Mouse (Mus musculus) adrenal gland, postnatal 10 days (tissue): ENCODE data around the gene Ptprcap. TPM values are rescaled to one million over a fixed set of nuclear protein-coding genes. Genes with fewer than 3 reads are reported as not detected.
A peak's percentile ranks its signal among the peaks of the same experiment; 100 is the strongest.

Experiments used
- DNase-seq: peaks from one replicate; pipeline ENCODE4 v3.0.0; 2021; ENCODE audit warnings: mixed read lengths
- total RNA-seq, 2 experiments: library from RNA; stranded (reverse); gene quantifications; 2 replicates each; pipeline ENCODE4 v1.2.3; 2021

Ptprcap gene
- total RNA-seq, 2 experiments from 2014 or later = 11.5 to 14.0 TPM

GRCm38 (mm10) chr19:4166678-4167476 is 13.5 kb downstream of the Ptprcap start:
- DNase-seq = peak; percentile 33

GRCm38 (mm10) chr19:4169378-4169784 is 16.0 kb downstream of the Ptprcap start:
- peak; percentile 100 for DNase-seq

- DNase-seq = no peak
Observed at GRCm38 (mm10) chr19:4169810-4170209, 16.4 kb downstream of the Ptprcap start.

DNA sequence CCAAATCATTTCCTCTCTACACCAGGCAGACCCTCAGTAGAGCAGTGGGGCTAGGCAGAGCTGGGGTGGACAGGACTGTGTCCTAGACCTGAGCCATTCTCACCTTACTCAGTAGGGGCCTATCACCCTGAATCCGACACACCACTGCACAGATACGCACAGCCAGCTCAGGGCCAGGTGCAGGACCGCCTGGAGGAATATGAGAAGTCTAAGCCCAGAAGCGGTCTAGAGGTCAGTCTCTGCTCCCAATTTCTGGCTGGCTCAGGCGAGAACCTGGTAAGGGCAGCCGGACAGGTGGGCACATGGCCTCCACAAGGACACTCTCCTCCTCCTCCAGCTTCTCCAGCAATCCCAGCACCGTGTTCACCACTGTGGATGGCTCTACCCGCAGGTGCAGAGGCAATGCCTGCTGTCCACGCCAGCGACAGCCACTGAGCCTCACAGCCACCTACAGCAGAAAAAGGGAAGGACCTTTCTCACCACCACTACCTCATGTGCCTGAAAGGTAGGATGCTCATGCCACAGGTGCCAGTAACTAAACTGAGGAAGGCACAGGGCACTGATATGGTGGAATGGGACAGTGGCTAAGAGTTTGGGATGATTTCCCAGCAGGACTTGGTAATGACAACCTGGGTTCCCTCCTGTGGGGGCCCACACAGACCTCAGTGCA is 17.5 kb downstream of the Ptprcap start:
- DNase-seq = no peak

DNA sequence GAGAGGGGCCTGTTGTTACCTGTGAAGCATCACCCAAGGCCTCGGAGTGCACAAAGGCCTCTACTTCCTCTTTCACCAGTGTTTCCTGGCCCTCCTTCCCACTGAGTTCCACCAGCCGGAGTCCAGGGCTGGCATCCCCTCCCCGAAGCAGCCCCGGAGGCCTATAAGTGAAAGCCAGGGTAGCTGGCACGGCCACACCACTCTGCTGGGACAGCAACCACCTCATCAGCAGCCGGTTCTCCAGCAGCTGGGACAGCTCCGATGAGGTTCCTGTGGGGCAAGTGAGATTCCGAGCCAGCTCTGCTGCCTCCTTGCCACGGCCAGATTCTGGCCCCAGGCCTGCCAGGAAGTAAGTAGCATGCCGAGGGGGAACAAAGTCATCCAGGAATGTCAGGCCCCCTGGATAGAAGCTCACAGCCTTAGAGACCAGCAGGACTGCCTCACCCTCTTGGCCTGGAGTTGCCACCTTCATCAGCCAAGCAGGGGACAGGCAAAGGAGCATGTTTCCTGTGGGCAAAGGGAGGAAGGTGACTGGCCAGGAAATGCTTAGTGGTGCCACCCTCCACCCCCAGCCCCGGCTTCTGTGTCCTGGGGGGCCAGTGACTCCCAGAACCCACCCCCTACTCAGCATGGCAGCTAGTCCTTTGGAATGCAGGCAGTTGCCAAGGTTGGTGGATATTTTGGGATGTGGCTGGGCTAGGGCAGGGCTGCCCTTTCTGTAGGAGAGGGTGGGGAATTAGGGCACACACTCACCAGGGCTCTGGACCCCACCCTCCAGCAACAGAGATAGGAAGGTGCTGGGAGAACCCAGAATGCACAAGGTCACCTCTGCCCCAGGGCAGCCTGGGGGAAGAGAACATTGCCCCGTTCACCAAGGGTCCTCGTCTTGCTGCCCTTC is 18.2 kb downstream of the Ptprcap start:
- no peak for DNase-seq

GRCm38 (mm10) chr19:4172925-4173324 is 19.5 kb downstream of the Ptprcap start:
- no peak for DNase-seq

DNA sequence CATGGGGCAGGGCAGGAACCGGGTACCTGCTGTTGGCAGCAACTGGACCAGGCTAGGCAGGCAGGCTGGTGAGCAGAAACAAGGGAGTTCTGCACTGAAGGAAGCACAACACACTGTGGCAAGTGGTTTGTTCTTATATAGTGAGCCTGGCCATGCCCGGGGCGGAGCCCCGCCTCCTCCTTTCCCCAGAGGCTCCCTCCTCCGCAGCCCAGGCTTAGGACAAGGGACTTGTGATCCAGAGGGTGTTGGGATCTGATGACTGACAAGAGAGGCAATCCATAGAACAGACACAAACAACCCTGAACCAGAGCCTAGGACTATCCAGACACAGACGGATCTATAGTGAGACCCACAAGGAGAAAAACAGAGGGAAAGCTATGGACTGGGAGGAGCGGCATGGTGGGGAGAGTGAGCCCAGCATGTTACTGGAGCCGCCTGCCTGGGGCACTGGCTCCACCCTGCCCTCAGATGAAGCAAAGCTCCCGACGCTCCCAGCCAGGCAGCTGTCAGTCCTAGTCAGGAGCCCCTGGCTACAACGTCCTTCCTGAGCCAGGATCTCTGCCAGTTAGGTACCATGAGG is 22.1 kb downstream of the Ptprcap start, which contains the start of gene Carns1:
Carns1 (minus strand) TSS at position 112 of the 580 bp plus-strand sequence.
- DNase-seq = peak; percentile 65

DNA sequence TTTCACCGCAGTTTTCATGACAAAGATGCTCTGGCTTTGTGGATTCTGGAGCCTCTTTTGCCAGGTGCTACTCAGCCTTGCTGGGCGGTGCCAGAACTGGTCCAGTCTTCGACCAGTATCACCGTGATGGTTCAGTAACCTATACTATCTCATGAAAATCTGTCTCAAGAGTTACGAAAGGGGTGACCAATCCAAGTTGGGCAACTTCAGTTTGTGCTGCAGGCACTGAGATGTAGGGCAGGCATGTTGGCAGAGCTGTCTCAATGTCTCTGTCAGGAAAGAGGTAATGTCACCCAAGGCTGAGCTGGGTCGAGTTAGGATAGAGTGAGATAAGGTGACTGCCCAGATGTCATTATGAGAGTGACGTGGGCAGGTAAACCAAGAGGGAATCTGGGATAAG is 27.0 kb downstream of the Ptprcap start:
- no peak for DNase-seq

DNA sequence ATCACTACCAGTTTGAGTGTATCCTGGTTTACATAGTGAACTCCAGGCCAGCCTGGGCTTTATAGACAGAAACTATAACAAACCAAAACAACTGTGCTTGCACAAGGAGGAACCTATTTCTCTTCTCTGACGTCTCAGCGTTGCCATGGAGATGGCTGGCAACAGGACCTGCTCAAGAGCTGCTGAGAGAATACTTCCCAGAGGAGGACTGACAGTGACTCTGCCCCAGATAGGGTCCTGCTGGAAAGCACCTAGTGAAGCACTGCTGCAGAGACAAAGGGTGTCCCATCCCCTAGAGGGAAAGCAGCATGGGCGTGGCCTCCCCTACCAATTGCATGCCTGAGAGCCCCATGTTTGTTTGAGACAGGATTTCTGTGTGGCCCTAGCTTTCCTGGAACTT is 28.5 kb downstream of the Ptprcap start:
- peak; percentile 85 for DNase-seq

DNA sequence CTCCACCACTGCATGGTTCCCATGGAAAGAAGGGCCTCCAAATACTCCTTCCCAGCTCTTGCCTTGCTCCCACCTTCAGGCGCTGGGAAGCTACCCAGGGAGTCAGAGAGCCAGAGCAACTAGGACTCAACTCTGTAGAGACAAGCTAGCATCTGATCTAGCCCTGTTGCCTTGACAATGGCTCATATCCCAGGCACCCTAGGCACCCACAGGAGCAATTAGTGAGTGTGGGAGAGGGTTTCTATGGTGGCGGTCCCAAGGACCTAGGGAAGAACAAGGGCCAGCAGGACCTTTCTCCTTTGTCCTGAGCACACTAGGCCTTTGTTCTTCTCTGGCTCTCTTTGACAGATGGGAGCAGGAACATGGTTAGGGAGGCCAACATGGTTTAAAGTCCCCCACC is 30.3 kb downstream of the Ptprcap start:
- no peak for DNase-seq

- DNase-seq = no peak
Observed at GRCm38 (mm10) chr19:4184976-4185975, 31.9 kb downstream of the Ptprcap start.

DNA sequence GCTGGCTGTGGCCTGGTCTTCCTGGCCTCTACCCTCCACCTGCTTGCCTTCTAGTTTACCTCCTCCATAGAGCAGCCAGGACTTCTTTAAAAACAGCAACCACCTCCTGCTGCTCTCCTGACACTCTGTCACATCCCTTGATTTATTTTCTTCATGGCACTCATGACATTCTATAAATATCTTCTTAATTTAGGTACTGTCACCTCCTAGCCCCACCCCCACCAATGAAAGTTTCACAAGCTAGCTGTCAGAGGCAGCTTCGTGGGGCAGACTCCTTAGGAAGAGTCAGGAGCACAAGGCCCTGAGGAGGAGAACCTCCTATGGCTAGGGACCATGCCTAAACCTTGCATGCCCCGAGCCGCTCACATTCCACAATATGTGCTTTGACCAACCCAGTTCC is 33.9 kb downstream of the Ptprcap start:
- DNase-seq = no peak

DNA sequence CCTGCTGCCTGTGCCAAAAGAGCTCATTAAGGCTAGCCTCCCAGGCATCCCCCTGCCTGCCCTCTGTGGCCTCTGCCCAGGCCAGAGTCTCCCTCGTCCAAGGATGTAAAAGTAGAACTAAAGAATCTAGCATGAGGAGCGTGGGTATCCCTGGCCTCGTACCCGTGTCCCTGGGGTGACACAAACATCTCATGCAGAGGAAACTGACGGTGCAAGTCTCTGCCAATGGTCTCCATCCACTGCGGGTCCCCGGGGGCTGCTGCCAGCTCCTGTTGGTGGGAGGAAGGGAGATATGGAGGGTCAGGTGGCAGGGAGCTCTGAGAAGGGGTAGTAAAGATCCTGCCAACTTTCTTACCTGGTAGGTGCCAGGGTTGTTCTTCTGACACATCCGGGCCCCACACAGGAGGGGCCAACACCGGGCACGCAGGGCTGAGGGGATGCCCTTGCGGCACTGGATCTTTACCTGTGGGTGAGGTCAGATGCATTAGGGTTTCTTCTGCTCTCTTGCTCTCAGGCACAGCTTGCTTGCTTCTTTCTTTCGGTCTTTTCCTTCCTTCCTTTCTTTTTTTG is 35.7 kb downstream of the Ptprcap start:
- DNase-seq = no peak

GRCm38 (mm10) chr19:4190831-4191334 is 37.5 kb downstream of the Ptprcap start, which contains the start of gene Tbc1d10c:
TSS of gene Tbc1d10c (minus strand) at chr19:4191284.
- DNase-seq = no peak

GRCm38 (mm10) chr19:4191528-4192250 is 38.3 kb downstream of the Ptprcap start, which contains the start of gene Ppp1ca:
TSS of gene Ppp1ca (plus strand) at chr19:4192065.
- DNase-seq = peak; percentile 99

DNA sequence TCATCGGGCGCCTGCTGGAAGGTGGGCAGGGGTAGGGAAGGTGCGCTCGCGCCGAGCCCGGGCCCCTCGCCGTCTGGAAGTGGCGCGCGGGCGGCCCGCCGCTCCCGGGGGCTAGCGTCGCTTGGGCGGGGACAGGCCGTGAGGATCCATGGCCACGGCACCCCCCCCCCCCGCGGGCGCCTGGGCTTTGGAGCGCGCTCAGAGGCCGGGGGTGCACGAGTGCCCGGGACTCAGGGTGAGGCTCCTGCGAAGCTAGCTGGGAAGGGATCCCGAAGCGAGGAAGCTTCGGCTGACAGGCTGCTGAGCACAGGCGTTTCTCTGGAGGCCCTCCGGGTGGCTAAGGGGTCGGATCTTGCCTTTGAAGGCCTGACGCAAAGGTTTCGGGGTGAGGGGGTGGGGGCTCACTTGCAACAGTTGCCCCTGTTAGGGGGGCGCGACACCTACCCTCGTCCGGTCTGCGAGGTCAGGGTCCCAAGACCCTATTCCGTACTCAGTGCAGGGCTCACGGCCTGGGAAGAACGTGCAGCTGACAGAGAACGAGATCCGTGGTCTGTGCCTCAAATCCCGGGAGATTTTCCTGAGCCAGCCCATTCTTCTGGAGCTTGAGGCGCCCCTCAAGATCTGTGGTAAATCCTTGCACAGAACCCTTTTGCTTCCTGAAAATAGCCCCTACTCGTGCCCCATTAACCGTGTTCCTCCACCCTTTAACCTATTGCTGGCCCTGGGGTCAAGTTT is 39.0 kb downstream of the Ptprcap start:
- DNase-seq = no peak

DNA sequence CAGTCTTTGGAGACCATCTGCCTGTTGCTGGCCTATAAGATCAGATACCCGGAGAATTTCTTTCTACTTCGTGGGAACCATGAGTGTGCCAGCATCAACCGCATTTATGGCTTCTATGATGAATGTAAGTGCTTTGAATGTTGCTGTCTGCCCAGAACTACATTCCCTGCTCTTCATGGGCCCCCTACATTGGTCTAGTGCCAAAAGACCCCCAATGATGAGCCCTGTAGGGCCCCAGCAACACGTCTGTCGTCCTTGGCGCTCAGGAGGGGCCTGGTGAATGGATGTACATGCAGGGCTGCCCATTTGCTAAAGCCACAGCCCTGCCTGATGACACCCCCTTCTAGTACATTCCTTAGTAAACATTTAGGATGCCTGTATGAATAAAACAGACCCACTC is 39.7 kb downstream of the Ptprcap start:
- DNase-seq = no peak

DNA sequence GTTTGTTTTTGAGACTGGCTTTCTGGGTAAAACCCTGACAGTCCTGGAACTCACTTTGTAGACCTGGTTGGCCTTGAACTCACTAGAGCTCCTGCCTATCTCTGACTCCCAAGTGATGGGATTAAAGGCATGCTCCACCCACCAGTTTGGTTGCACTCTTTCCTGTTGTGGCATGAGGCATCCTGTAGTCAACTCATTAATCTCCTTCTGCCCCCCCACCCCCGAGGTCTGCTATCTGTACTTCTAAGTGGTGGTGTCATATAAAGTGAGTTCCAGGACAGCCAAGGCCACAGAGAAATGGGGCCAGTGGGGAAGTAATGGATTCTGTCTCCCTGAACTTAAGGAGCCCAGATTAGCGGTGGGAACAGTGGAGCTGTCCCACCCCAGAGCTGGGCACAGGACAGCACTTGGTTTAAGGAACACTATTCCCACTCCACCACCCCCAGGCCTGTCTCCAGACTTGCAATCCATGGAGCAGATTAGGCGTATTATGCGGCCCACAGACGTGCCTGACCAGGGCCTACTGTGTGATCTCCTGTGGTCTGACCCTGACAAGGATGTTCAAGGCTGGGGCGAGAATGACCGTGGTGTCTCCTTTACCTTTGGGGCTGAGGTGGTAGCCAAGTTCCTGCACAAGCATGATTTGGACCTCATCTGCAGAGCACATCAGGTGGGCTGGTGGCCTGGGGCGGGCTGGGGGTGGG is 40.8 kb downstream of the Ptprcap start:
- peak; percentile 48 for DNase-seq
